Mouse (Mus musculus): ENCODE measurements around the gene Kdsr.

DNA sequence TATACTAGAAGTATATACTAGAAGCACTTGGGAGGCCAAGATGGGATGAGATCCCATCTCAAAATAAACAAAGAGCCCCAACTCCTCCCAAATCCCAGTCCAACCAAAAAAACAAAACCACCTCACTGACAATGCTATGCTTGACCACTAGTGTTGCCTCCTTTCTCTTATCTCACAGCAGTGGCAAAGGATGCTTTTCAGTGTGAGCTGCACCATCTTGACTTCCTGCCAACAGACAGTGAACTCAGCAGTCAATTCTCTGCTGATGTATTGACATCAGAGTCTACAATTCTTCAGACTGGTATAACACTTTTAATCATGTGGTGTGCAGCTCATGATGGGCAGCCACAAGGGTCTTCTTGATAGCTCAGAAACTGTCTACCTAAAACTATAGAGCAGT lies 9.2 kb upstream of the Kdsr start:
- TF ChIP-seq GATA1 (IDR thresholded peaks at IDR 0.05; ENCODE audit: low read length) (no peak), TAL1 (IDR thresholded peaks at IDR 0.05; ENCODE audit: low read length) (no peak)
